21 mouse cellular contexts compared by ENCODE assay signal in genomic region chr17:74963222-74963621, GRCm38 (mm10).
"Had no signal": no experiment of that assay in that cellular context is flagged by ENCODE, and none has a peak within 500 bp of the region (broad histone marks: within the 10 kb centered on the region; RNA-seq: fewer than 3 reads in every experiment).

No protein-coding gene starts in this region.

- H3K4me1 ChIP-seq: kidney, embryonic 15.5 days; midbrain, embryonic 15.5 days; stomach, embryonic 15.5 days had no signal

- H3K4me2 ChIP-seq: kidney, embryonic 15.5 days; limb, embryonic 12.5 days; limb, embryonic 15.5 days; liver, embryonic 11.5 days; liver, embryonic 15.5 days; lung, embryonic 15.5 days; midbrain, embryonic 12.5 days; midbrain, embryonic 15.5 days; stomach, embryonic 15.5 days had no signal

- H3K27ac ChIP-seq: kidney, embryonic 15.5 days; limb, embryonic 12.5 days; limb, embryonic 15.5 days; liver, embryonic 15.5 days; lung, embryonic 15.5 days; midbrain, embryonic 12.5 days; midbrain, embryonic 15.5 days; stomach, embryonic 15.5 days had no signal

- H3K27me3 ChIP-seq: kidney, embryonic 15.5 days; limb, embryonic 15.5 days; liver, embryonic 15.5 days; lung, embryonic 15.5 days; midbrain, embryonic 12.5 days; midbrain, embryonic 15.5 days; stomach, embryonic 15.5 days had no signal

- H3K36me3 ChIP-seq: kidney, embryonic 15.5 days; limb, embryonic 12.5 days; limb, embryonic 15.5 days; liver, embryonic 15.5 days; lung, embryonic 15.5 days; midbrain, embryonic 12.5 days; midbrain, embryonic 15.5 days; stomach, embryonic 15.5 days had no signal

- H3K4me3 ChIP-seq: kidney, embryonic 15.5 days; limb, embryonic 12.5 days; limb, embryonic 15.5 days; liver, embryonic 15.5 days; lung, embryonic 15.5 days; midbrain, embryonic 12.5 days; midbrain, embryonic 15.5 days; stomach, embryonic 15.5 days had no signal

- H3K9me3 ChIP-seq: kidney, embryonic 15.5 days; limb, embryonic 12.5 days; limb, embryonic 15.5 days; liver, embryonic 15.5 days; lung, embryonic 15.5 days; midbrain, embryonic 12.5 days; midbrain, embryonic 15.5 days; stomach, embryonic 15.5 days had no signal

- DNase-seq: kidney, adult 11 months; kidney, adult 8-10 months; kidney, postnatal 10 days; kidney, postnatal 36 days; layer of hippocampus, postnatal 36 days; left cerebral cortex, postnatal 4 days; lung, adult 18-20 months; lung, postnatal 10 days; lung, postnatal 36 days; right cerebral cortex, postnatal 25 days; spleen, adult 18-20 months; thymus, postnatal 4 days had no signal
